Mouse (Mus musculus) retina, postnatal 1 day (tissue): ENCODE data around the gene Ptgfrn.
A peak's percentile ranks its signal among the peaks of the same experiment; 100 is the strongest.

Experiments used
- DNase-seq: peaks from one replicate; pipeline ENCODE4 v3.0.0-alpha.2; 2012

The Ptgfrn gene

DNA sequence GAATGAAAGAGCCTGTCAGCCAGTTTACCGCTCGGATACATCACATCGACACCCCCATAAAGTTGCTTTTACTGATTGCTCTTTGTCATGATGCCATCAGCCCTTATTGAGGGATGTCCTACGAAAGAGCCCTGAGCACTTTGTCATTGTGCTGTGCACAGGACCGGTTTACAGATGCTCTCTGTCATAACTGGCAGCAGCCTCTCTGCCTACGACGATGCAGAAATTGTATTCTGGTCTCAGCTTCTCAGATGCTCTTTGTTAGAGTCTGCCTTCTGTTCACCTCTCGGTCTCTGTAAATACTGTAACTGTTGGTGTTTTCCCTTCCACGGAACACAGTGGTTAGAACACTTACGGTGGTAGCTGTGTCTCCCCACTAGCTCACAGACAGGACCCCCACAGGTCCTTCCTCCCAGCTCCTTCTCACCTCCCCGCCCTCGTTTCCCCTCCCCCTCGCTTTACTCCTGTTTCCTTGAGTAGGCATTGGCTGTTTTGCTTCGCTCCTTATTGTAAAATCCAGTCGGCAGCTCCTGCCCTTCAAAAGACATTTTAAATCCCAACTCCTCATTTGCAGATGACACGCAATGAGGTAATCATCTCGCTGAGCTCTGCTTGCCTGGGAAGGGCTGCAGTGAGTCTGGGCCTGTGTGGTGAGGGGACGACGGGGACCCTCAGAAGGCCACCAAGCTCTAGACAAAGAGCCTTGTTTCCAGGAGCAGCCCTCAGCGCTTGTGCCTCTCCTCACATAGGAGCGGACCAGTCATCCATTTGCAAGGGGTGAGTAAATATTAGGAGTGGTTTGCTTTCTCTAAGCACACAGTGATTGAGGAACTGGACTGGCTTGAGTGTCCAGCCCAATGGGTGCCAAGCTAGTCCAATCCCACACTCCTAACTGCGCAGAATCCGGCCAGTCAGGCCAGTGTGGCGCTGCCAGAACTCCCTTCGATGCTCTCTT is 6.6 kb upstream of the Ptgfrn start:
- no peak for DNase-seq

DNA sequence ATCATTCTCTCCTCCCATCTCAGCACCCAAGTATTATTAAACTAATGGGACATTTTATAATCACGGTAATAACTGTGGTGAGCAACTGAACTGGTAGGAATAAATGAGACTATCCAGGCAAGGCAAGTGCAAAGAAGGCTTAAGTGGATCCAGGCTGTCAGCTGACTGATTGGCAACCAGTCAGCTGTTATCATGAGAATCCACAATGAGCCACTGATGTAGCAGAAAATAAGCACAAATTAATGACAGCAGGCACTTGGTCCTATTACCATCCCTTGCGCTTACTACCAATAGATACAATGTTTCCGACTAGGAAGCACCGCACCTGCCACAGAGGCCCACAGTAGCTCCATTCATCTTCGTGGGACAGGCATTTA is 2.4 kb upstream of the Ptgfrn start:
- no peak for DNase-seq

DNA sequence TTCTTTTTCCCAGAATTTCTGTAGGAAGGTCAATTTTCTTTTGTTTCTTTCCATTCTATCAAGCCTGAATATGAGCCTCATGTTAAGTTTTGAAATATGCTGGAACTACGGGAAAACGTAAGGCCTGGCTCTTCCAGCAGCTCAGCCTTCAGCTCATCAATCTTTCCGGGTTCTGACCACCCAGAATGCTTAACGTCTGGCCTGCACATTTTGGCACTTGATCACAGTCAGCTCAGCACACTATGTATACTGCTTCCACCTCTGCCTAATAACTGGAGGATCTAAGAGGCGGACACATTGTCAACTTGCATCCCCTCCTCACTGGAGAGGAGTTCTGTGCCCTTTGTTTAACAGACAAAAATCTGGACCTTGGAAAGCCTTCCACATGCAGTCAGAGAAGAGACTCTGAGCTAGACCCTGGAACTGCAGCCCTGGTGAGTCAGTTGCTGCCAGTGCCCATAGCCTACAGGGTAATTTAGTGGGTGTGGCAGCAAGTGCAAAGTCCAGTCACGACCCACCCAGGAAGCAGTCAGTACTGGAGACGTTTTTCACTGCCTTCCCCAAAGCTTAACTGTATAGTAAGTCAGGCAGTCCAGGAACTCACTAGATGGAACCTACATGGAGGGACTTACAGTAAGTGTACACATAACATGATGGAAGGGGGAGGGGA is 1.9 kb upstream of the Ptgfrn start:
- no peak for DNase-seq

DNA sequence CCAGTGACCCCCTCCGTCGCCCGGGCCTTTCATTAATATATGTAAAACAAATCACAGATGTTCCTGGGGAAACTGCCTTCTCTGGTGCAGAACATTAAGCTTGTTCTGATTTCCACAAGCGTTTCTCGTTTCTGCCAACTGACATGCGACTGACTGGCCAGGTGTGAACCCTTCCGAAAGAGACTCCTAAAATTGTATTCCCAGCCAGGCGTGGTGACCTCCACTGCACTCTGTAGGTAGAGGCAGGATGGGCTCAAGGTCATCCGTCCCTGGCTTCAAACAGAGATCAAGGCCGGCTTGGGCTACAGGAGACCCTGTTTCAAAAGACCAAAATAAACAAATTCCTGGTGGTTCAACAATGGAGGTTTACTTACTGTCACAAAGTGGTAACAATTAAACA is 1.2 kb upstream of the Ptgfrn start:
- DNase-seq, result no peak

DNA sequence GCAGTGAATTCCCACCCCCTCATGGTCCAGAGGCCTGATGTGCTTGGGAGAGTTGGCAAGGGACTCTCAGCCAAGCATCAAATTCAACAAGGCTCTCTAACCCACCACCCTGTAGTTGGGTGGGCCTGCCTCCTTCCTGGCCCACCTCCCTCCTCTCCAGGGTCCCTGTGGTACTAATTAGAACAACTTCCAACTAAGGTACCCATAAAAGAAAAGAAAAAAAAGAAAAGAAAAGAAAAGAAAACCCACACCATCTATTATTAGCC is 693 bp upstream of the Ptgfrn start:
- no peak for DNase-seq

DNA sequence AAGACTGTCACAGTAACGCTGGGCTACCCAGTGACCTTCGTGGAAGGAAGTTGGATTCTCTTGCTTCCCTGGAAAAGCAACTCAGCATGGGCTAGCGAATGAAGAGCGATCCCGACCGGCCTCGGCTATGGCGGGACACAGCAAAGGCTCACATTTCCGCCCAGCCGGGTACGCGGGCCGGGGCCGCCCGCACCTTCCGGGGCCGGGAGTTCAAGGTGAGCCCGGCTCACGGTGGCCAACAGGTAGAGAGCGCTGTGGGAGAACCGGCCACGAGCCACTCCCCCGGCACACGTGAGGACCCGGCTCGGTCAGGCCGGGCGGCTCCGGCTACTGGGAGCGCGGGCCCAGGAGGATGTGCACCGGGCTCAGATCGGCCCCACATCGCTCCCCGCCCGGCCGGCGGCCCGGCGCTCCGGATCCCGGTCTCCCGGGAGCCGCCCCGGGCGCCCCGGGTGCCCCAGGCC is 488 bp downstream of the Ptgfrn start:
- no peak for DNase-seq

DNA sequence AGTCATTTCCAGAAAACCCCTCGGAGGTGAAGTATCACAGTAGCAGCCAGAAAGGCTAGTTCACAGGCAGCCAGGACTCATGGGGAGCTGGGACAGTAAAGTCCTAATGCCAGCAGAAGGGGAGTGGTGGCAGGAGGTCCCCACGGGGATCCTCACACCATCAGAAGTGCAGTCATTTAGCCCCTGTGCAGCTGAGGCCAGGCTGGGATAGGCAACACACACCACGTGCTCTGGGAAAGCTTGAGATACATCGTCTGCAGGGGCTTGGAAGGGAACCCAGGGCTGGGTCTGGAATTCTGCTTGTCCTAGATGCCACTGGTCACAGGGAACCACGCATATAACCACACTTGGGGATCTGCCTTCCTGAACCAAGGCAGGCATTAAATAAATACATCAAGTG is 1.2 kb downstream of the Ptgfrn start:
- no peak for DNase-seq

DNA sequence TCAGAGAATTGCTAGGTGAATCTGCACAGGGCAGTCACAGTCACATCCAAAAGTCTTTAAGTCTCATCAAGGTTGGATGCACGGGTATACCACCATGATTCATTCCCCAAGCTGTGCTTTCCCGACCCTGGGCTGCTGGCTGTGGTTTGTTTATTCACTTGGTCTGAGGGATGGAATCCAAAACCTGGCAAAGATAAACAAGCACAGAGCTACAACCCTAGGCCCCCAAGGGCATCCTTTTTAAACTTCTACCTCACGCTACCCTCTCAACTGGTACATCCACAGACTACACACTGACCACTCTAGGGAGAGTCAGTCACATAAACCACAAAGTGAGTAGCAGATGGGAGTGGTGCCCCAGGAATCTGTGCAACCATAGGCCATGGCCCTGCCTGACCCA is 1.8 kb downstream of the Ptgfrn start:
- DNase-seq, result no peak

DNA sequence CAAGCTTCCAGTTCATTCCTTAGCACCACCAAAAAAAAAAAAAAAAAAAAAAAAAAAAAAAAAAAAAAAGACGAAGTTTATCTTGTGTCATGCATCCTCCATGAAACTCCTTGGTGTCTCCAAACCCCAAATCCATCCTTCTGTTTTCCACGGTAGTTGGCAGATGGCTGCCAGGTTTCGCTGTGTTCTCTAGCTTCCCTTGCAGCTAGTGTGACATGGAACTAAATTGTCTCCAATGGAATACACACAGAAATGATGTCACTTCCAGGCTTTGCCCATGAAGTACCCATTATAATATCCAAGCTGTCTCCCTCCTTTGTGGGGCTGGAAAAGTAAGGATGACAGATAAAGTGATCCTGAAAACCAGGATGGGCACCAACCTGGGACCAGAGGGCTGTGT is 3.8 kb downstream of the Ptgfrn start:
- DNase-seq, result no peak

DNA sequence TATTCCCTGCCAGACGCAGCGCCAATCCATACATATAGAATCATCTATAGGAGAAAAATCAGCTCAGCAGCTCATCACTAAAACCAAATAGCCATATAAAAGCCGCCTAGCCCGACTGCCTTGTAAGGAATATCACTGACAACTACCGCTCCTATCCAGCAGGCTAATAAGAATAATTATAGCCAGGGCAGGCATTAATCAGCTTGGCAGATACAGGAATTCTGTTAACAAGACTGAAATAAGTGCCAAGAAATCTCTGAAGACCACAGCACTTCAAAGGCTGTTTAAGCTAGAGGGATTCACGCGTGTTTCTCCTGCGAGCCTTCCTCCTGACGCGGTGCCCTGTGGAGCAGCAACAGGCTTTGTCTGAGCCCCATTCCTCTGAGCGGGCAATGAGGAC is 4.6 kb downstream of the Ptgfrn start:
- no peak for DNase-seq

DNA sequence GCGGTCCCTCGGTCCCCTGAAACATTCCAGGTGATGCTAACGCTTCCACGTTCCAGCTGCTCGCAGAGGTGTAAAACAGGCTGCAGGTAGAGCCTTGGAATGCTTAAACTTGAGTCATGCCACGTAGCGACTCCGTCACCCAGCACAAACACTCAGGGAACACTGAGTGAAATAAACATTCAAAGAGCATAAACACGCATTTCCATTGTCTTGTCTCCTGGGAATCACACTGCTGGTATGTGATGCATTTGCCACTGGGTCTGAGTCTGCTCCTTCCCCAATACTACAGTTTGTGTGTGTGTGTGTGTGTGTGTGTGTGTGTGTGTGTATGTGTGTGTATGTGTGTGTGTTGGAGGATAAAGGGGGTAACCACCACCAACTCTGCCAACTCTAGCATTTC is 5.2 kb downstream of the Ptgfrn start:
- DNase-seq, result no peak

DNA sequence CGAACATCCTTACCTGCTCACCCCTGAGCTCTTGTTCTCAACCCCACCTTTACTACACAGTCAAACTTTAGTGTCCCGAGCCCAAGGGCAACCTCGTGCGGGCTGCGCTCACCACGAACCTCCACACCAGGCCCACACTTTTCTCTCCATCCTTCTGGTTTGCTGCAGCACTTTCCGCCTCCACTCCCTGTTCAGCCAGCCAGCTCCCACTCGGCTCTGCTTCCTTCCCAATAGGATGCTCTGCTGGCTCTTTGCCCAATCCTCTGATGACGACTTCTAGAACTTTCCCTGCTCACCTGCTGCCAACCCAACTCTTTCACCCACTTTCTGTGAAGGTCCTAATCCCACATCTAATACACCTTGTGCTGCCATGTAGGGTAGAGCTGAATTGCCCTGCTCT is 6.3 kb downstream of the Ptgfrn start:
- no peak for DNase-seq

DNA sequence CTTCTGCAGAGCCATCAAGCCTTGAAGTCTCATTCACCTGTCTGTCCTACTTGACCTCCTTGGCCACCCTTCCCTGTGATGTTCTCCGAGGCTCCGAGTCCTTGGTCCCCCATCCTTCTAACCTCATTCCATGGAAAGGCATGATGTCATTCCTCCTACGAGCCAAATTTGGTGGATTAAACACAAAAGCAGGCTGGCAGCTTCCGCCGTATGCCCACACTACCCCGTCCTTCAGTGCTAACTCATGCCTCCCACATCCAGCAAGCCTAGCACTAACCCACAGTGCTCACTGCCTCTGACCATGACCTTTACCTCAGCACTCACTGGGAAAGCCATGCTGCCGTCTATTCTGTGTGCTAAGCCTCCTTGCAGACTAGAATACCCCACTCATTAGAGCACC is 8.0 kb downstream of the Ptgfrn start:
- DNase-seq, result no peak

DNA sequence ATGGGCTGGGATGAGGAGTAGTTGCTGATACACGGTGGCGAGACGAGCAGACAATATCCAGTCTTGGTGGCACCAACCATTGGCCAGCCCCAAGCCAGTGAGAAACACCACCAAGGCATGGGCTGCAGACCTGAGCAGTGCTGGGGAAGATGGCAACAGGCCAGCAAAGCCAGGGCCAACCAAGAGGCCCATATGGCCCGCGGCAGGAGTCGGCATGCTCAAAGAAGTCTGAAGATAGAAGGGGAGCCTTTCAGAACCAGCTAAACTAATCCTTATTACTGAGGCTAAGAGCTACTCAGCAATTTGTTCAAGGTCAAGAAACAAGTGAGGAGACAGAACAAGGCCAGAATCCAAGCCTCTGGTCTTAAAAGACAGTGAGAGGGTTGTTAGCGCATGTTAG is 8.9 kb downstream of the Ptgfrn start:
- DNase-seq, result no peak

DNA sequence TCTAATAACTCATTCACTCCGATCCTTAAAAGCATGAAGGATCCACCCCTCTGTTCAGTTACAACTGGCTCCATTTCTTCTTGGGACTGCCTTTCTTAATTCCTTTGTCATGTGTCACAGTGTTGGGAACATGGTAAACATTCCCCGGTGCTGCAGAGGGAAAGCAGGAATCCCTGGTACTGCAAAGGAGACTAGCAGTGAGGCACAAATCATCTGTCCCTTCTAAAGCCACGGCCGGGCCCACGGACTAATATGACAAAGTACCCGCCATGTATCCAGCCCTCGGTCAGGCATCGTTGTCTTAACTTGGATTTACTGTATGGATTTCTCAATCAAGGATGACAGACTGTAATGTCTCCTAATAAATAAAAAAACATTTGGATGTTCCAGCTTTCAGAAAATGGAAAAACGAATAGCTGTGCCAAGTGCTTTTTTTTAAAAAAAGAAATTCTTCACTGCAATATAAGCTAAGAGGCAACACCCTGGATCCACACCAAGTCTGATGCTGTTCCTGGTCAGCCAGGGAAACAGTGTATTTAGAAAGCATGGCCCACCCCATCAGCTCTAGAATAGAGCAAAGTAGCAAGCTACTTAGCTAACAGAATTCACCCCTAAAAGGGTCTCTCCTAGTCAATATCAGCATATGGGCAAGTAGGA is 10.2 kb downstream of the Ptgfrn start:
- DNase-seq, result no peak

DNA sequence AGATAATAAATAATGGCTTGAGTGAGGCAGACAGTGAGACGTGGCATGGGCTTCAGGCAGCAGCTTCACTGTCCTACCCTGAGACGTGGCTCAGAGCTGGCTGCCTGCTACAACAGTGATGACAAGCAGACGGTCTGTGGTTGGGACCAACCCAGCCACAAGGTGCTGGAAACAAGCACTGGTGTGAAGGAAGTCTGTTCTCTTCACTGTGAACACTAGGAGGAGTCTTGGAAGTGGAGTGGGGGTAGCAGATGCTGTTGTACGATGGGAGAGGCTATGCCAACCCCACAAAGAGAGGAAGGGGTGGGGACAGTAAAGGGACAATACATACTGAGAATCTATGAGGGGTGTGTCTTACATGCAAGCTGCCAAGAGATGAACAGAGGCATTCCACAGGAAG is 12.0 kb downstream of the Ptgfrn start:
- no peak for DNase-seq

DNA sequence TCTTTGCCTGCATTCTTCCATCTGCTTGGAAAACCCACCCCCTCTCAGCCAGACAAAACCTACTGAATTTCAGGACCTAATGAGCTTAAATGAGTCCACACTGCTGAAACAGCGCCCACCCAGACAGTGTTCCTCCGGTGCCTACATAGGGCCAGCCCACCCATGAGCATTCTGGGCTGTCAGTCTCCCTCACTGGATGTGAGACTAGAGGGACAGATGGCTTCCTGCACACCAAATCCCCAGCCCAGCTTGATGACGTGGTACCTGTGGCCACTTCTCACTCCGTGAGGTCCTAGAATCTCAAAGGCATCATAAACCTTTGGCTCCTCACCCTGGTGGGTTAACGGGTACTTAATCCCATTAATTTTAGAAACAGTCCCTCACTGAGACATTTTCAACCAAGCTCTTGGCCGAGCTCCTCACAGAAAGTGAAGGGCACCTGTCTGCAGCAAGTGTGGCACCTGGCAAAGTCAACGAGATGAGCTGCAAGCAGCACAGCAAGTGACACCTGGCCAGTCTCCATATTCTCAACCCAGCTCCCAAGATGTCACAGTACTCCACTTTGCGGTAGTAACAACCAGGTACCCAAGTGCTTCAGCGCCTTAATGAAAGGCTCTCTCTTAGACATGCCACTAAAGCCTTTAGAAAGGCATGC is 12.8 kb downstream of the Ptgfrn start:
- DNase-seq, result peak; percentile 61

DNA sequence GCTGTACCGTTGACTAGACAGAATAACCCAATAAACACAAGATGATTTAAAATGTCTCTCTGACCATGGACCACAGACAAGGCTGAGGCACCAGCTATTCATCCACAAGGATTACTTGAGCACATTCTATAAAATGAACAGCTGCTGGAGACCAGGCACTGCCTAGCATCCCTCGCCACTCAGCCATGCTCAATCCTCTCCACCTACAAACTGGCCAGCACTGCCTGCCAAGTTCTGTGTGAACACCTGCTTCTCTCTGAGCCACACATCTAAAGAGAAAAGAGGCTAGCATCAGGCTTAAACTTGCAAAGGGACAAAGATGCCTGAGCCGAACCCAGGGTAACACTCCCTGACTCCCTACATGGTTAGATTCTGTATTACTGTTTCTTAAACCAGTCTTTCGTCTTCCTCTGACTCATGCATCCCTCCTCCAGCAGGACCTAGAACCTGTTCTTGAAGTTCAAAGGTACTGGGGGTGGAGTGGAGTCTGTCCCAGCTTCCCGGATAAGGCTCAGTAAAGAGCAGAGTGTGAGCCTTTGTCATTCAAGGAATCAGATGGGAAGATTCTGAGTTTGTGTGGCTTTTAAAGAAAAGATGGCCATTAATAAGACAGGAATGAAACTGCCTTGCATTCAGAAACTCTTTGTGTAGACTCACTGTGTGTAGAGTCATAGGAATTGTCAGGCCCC is 14.2 kb downstream of the Ptgfrn start:
- DNase-seq, result no peak

DNA sequence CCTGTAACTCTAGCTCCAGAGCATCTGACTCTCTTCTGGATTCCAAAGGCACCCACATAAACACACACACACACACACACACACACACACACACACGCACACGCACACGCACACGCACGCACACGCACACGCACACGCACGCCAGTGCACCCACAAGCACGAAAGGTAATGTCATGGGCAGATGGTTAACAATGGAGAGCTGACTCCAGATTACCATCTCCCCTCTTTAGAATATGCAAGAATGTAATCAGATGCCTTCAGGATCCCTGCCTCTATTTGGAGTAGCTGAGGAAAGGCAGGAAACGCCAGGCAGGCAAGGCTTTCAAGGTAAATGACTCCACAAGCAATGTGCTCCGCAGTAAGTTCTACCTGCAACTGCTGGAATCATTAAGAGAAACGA is 17.9 kb downstream of the Ptgfrn start:
- no peak for DNase-seq

DNA sequence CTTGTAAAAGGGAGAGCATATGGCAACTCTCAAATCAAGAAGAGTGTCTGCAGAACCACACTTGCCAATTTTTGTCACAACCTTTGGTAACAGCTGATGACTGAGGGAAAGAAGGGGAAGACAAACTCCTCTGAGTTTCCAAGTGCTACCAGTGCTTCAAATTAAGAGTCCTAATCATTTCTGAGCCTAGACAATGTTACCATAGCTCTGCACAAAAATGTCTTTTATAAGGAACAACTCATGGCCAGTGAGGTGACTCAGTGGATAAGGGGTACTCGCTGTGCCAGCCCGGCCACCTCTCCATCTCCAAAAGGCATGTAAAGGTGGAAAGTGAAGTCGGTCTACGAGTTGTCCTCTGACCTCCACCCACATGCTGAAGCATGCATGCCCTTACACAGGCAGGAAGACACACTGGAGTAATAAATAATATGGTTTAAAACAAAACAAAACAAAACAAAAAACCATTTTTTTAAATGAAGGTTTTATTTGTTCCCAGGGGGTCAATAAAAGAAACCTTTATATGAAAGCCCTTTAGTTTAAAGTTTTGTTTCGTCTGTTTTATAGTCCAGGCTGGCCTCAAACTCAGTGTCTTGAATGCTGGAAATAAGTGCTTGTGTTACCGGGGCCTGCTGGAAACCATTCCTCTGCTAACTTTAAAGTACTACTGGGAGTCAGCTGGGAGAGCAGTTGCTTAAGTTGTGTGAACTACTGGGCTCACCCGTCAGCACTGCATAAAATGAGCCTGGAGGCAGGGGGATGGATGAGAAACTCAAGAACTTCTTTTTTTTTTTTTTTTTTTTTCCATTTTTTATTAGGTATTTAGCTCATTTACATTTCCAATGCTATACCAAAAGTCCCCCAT is 23.3 kb downstream of the Ptgfrn start:
- DNase-seq, result no peak

DNA sequence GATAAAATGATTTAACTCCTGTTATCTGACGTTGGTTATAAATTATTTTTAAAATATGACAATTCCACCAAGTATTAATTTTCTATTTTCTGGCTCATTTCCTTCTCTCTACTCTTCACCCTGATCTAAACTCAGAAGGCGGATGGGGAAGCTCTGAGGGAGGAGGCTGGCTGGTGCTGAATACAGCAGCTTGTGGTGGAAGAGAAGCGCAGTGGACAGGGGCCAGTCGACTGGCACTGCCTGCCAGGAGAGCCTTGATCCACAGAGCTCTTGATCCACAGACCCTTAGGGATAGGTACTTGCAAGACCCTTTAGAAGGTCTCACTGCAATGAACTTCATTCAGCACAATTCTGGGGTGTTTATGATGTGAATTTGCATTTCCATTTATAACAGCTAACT is 29.2 kb downstream of the Ptgfrn start:
- no peak for DNase-seq

DNA sequence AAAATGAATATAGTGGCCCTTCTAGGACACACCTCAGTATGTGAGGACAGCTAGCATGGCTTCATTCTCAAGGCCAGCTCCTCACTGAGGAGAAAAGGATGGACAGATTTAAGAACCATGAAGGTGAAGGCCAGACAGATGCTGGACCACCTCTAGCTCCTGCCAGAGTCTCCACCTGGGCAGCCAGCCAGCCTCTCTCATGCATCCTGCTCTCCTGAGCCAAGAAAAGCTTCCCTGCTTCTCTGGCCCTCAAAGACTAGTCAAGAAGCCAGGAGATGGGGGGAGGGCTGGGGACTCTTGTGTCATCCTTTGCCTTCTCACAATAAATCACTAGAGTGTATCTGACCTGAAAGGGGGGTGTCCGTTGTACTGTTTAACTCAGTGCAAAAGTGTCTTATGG is 31.7 kb downstream of the Ptgfrn start:
- no peak for DNase-seq
